Mouse (Mus musculus): Measurements from ENCODE around the gene P3h4. TPM values are rescaled to one million over a fixed set of nuclear protein-coding genes. Genes with fewer than 3 reads are reported as not detected.
A peak's percentile ranks its signal among the peaks of the same experiment; 100 is the strongest.

Gene P3h4
- total and polyA plus RNA-seq, 3 experiments, result not detected

DNA sequence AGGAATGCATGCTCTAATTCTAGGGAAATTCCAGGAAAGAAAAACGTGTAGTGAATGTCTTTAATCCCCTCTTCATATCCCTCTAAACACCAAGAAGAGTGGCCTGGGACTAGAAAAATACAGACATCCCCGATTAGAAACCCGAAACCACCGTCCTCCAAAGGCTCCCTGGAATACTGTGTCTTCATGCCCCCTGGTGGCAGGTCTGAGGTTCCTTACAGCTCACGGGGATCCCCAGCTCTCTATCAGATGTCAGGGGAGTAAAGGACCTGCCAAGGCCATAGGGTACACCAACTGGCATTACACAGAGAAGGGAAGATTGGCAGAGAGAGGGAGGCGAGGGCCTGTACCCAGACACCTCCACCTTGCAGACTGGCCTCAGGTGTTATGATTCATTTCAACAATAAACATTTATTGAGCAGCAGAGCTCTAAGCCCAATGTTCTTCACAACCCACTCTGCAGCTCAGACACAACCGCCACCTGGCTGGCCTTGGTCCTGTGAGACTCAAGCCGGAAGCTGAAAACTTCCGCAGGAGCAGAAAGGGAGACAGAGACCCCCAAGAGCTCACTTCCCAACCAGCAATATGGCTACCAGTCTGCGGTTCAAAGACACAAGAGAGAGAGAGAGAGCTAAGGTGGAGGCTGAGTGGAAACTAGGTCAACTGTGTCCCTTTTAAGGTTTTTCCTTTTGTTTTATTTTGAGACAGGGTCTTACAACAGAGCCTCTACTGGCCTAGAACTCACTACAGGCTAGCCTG is 6.4 kb downstream of the P3h4 start:
- Histone ChIP-seq H3K27ac (ENCODE audit: insufficient read depth, low read depth) (no peak overlapping the region), H3K27me3 (replicated peaks) (peaks cover 61% of the 10 kb centered on the region), H3K4me2 (ENCODE audit: insufficient read depth, low read depth, poor library complexity, severe bottlenecking) (0 out of 2 replicates have a peak overlapping the region, but pooled peaks have one; percentile 14), H3K4me1 (ENCODE audit: control insufficient read depth in 1 of 2, insufficient read depth in 2 of 2) (peaks cover 0 to 6% of the 10 kb centered on the region in 2 experiments; a peak in 1 of 4 replicates), H3K4me3 (replicated peaks in 1 of 3; ENCODE audit: low read depth in 2 of 3, low read length in 2 of 3, poor library complexity in 1 of 3) (no peak overlapping the region), H3K9ac (ENCODE audit: insufficient read depth, low read depth) (no peak overlapping the region), H3K79me2 (replicated peaks; ENCODE audit: control insufficient read depth, extremely low read depth, insufficient read depth, poor library complexity, severe bottlenecking) (no peaks in the 10 kb centered on the region), H3K36me3 (replicated peaks in 1 of 2; ENCODE audit: control insufficient read depth in 1 of 2, insufficient read depth in 1 of 2, low read length in 1 of 2) (no peaks in the 10 kb centered on the region), H3K9me3 (replicated peaks; ENCODE audit: low read length) (no peaks in the 10 kb centered on the region)
- TF ChIP-seq SMC3 (IDR thresholded peaks at IDR 0.05; ENCODE audit: low read depth, low read length), result peak; percentile 96
- peak; percentile 78 for TF ChIP-seq RAD21 (IDR thresholded peaks at IDR 0.05; ENCODE audit: low read depth, low read length)
- TF ChIP-seq ETS1 (conservative IDR thresholded peaks at IDR 0.05; ENCODE audit: low read depth, low read length), result no peak
- TF ChIP-seq CTCF (conservative IDR thresholded peaks at IDR 0.05 in 1 of 2, IDR thresholded peaks at IDR 0.05 in 1 of 2; ENCODE audit: low read depth in 2 of 2, low read length in 2 of 2), result peak; percentile 51 to 92
- TF ChIP-seq CHD2 (IDR thresholded peaks at IDR 0.05; ENCODE audit: low read length), result no peak
- in situ Hi-C loops (cut with MboI; ENCODE audit: low pct_ligation_motif_present, low pct_unique_long_range_greater_than_20kb, low sequenced_read_pairs) (loop anchor here (5.0 kb wide), 1 partner anchor 46 kb away; no protein-coding TSS in a partner anchor), dilution Hi-C loops (cut with MboI; ENCODE audit: extremely low pct_ligation_motif_present, extremely low pct_unique_long_range_greater_than_20kb, low sequenced_read_pairs) (no loop called here)
- DNase-seq (ENCODE audit: extremely low read depth), result peak; percentile 60

DNA sequence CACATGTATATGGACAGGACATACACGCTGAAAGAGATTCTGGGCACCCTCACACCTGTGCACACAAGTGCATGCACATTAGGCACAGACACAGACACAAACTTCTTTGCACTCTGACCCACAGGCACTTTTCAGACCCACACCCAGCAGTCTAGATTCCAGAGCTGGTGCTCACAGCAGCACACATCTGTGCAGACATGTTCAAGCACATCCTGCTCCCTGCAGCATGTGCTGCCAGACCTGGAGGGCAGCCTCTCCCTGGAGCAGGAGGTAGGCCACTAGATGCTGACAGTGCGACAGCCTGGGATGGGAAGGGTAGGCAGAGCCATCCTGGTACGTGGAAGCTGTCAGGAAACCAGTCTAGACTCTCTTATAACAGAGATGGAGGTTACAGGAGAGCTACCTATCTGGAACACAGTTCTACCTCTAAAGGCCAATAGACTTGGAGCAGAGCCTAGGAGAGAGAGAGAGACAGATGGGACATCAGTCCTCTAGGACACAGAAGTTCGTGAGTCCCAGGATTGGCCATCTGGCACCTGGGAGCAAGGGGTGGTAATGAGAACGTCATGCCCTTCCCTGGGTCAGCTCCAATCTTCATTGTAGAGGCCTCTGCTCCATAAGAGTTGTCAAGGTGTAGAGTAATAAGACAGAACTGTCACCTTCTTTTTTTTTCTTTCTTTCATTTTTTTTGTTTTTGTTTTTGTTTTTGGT is 7.5 kb downstream of the P3h4 start:
- no peaks in the 10 kb centered on the region for H3K9me3 ChIP-seq (replicated peaks; ENCODE audit: low read length)
- H3K4me1 ChIP-seq (ENCODE audit: control insufficient read depth in 1 of 2, insufficient read depth in 2 of 2), result peaks cover 0 to 6% of the 10 kb centered on the region in 2 experiments; a peak in 1 of 4 replicates
- H3K79me2 ChIP-seq (replicated peaks; ENCODE audit: control insufficient read depth, extremely low read depth, insufficient read depth, poor library complexity, severe bottlenecking), result no peaks in the 10 kb centered on the region
- H3K9ac ChIP-seq (ENCODE audit: insufficient read depth, low read depth), result no peak overlapping the region
- no peak overlapping the region for H3K27ac ChIP-seq (ENCODE audit: insufficient read depth, low read depth)
- H3K27me3 ChIP-seq (replicated peaks), result peaks cover 63% of the 10 kb centered on the region
- H3K4me2 ChIP-seq (ENCODE audit: insufficient read depth, low read depth, poor library complexity, severe bottlenecking), result no peak overlapping the region
- no peak for DNase-seq (ENCODE audit: extremely low read depth)
- in situ Hi-C loops (cut with MboI; ENCODE audit: low pct_ligation_motif_present, low pct_unique_long_range_greater_than_20kb, low sequenced_read_pairs) (loop anchor here (5.0 kb wide), 1 partner anchor 45 kb away; no protein-coding TSS in a partner anchor), dilution Hi-C loops (cut with MboI; ENCODE audit: extremely low pct_ligation_motif_present, extremely low pct_unique_long_range_greater_than_20kb, low sequenced_read_pairs) (no loop called here)
- H3K4me3 ChIP-seq (replicated peaks in 1 of 3; ENCODE audit: low read depth in 2 of 3, low read length in 2 of 3, poor library complexity in 1 of 3), result no peak overlapping the region
- no peaks in the 10 kb centered on the region for H3K36me3 ChIP-seq (replicated peaks in 1 of 2; ENCODE audit: control insufficient read depth in 1 of 2, insufficient read depth in 1 of 2, low read length in 1 of 2)
- TF ChIP-seq UBTF (IDR thresholded peaks at IDR 0.05; ENCODE audit: low read depth, low read length) (no peak), NELFE (IDR thresholded peaks at IDR 0.05; ENCODE audit: low read depth, low read length) (no peak), CHD1 (IDR thresholded peaks at IDR 0.05; ENCODE audit: low read depth, low read length) (no peak), MYC (IDR thresholded peaks at IDR 0.05; ENCODE audit: low read depth, low read length) (no peak), MAZ (IDR thresholded peaks at IDR 0.05; ENCODE audit: low read depth, low read length) (no peak), CHD2 (IDR thresholded peaks at IDR 0.05; ENCODE audit: low read length) (no peak), POLR2A (IDR thresholded peaks at IDR 0.05; ENCODE audit: low read depth, low read length) (no peak), POLR2AphosphoS2 (IDR thresholded peaks at IDR 0.05; ENCODE audit: low read depth, low read length) (no peak), RCOR1 (conservative IDR thresholded peaks at IDR 0.05; ENCODE audit: low read depth, low read length) (no peak), EP300 (IDR thresholded peaks at IDR 0.05; ENCODE audit: low read length) (no peak), USF2 (conservative IDR thresholded peaks at IDR 0.05; ENCODE audit: low read depth, low read length) (no peak), CTCF (conservative IDR thresholded peaks at IDR 0.05 in 1 of 2, IDR thresholded peaks at IDR 0.05 in 1 of 2; ENCODE audit: low read depth in 2 of 2, low read length in 2 of 2) (no peak), BHLHE40 (IDR thresholded peaks at IDR 0.05; ENCODE audit: low read depth, low read length) (no peak), KAT2A (IDR thresholded peaks at IDR 0.05; ENCODE audit: insufficient replicate concordance, low read length) (no peak)
